Mouse (Mus musculus): ENCODE data around the gene Teddm1a.
A peak's percentile ranks its signal among the peaks of the same experiment; 100 is the strongest.
"Not testable (repeated sequence)": the region's sequence is repeated elsewhere in the genome, so short reads cannot be mapped to it uniquely, and the experiment has no call there.

Gene Teddm1a

DNA sequence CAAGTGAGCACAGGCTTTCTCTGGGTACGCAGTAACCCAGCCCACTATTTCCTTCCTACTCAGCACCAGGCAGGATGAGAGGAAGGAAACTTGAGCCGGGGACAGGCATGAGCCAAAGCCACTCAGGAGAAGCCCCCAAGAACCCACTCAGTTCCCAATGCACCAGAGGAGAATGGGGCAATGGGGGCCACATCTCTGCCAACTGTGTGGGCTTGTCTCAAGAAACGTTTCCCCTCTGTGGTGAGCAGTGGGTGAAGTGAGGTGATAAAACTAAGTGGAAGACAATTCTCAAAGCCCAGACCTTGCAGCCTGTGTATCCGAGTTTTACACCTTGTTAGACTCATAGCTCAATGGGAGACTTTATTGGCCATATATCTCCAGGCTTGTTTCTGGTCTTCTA, at the start of gene Teddm1a:
Gene Teddm1a (plus strand): TSS at position 301 of the 400 bp plus-strand sequence.
- DNase-seq (ENCODE audit: low spot score in 2 of 2), result no peak

DNA sequence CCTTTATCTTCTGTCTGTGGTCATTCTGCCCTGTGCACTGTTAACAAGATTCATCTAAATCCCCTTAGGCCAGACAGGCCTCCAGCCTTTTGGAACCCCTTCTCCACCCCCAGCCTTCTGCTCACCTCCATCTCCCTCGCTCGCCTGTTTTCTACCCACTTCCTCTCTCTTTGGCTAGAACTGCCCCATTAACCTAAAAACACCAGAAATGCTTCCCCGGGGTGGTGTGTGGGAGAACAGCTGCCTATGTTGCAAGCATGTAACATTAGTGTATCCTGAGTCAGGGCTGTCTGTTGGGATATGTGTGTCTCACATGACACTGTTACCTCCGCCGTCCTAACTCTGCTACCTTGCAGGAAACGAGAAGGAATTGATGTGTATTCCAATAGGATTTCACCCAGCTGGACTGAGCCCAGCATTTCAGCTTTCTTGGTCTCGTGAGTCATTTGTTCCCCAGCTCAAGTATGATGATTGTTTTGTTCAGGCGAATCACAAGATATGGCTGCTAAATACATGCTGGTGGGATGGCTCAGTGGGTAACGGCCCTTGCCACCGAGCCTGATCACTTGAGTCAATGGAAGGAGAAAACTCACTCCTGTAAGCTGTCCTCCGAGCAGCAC, 49.3 kb upstream of the Teddm1a start:
- DNase-seq (ENCODE audit: low spot score in 2 of 2), result no peak

DNA sequence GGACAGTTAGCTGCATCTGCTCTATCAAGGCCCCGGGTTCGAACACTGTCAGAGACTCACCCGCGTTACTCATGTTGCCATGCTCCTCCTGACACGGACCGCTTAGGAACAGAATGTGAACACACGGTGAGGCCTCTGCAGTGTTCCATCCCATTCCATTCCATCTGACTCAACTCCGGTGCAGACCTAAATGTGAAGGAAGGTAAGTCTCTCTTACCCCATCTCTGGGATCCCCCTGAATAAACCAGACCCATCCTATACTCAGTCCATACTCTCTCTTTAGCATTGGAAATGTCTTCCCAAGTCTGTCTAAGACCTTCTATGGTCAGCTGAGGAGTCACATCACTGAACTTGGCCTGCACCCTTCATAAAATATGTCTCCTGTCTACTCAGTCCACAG, 47.5 kb upstream of the Teddm1a start, which contains the start of gene Rgsl1:
Gene Rgsl1 (minus strand): TSS at position 101 of the 400 bp plus-strand sequence.
- no peak for DNase-seq (ENCODE audit: low spot score in 2 of 2)

DNA sequence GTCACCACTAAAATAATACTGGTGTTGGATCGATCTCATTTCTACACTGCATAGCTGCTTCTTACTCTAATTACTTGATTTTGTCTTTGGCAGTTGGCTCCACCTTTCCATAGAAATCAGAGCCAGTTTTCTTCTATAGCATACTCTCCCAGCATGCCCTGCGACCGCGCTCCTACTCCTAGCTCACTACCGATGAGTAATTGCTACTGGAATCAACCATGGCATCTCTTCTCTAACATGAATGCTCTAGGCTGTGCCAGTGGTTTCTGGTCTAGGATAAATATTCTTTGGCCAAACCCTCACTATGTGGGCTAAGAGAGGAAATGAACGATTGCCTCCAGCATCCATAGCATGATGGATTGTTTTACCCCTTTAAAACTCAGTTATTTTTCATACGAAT, 45.1 kb upstream of the Teddm1a start:
- no peak for DNase-seq (ENCODE audit: low spot score in 2 of 2)

DNA sequence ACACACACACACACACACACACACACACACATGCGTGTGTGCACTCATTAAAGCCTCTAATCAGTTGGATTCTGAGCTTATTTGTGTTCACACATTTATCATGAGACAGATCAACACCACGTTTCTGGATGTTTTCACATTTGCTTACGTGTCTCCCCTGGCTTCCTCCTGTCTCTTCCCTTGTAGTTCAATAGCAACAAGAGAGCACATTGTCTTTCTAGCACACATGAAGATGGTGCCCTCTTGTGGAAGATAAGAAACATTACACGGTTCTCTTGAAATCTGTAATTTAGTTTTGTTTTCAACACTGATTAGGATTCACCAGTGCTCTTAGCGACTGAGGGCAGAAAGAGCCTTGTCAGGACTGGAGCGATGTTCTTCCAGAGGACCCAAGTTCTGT, 44.7 kb upstream of the Teddm1a start:
- no peak for DNase-seq (ENCODE audit: low spot score in 2 of 2)

DNA sequence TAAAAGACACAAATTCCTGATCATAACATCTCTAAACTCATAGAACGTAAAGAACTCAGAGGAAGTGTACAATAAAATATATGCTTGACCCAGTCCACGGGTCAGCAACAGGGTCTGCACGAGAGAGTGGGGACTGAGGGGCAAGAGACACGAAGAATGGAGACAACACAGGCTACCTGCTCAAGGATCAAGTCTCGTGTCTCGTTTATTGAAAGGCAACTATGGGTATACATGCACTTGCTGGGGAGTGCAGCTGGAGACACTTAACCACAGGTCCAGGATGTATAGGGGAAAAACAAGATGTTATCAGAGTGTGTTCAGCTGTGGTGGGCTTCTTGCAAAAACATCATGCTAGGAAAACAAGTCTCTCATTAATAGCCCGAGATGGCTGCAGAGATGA, 38.8 kb upstream of the Teddm1a start:
- DNase-seq (ENCODE audit: low spot score in 2 of 2), result not testable (repeated sequence)

DNA sequence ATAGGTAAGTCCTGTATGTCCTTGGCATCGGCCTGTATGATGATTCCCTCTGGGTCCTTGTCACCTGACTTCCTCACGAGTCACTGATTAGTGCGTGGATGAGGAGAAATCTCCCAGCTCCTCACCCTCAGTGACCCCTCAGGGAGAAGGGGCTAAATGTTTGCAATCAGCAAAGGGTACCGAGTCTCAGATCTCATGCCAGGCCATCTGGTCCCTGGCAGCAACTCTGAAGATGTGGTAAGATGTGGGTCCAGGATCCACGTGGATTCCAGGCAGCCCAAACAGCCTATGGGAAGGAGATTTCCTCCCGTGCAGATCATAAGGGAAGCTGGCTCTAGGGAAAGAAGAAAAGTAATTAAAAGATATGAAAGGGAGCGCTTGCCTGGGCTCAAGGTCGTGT, 35.6 kb upstream of the Teddm1a start:
- no peak for DNase-seq (ENCODE audit: low spot score in 2 of 2)

DNA sequence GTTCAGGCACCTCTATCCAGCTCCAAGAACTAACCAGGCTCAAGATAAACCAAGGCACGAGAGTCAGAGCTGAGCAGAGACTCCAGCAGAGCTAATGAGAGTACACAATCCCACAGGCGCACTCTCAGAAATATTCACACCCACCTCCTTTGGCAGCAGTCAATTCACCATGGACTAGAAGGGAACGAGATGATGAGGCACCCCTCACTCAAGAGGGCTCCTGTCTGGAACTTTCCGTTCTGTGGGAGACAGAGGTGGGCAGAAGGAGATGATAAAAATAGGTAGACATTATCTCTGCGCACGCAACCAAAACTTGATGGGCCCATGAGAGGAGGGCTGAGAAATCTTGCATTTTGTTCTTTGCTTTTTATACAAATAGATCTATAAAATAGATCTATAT, 17.5 kb upstream of the Teddm1a start, which contains the start of gene Teddm1b:
Gene Teddm1b (plus strand): TSS at position 301 of the 400 bp plus-strand sequence.
- DNase-seq (ENCODE audit: low spot score in 2 of 2), result no peak

DNA sequence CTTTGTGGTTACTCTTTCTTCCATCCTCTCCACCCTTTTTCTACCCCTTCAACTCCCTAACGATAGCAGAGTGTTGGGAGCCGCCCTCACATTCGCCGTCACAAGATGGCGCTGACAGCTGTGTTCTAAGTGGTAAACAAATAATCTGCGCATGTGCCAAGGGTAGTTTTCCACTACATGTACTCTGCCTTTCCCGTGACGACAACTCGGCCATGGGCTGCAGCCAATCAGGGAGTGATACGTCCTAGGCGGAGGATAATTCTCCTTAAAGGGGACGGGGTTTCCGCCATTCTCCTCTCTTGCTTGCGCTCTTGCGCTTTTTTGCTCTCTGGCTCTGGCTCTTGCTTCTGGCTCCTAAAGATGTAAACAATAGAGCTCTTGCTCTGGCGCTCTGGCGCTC, 11.2 kb upstream of the Teddm1a start:
- DNase-seq (ENCODE audit: low spot score in 2 of 2), result not testable (repeated sequence)

DNA sequence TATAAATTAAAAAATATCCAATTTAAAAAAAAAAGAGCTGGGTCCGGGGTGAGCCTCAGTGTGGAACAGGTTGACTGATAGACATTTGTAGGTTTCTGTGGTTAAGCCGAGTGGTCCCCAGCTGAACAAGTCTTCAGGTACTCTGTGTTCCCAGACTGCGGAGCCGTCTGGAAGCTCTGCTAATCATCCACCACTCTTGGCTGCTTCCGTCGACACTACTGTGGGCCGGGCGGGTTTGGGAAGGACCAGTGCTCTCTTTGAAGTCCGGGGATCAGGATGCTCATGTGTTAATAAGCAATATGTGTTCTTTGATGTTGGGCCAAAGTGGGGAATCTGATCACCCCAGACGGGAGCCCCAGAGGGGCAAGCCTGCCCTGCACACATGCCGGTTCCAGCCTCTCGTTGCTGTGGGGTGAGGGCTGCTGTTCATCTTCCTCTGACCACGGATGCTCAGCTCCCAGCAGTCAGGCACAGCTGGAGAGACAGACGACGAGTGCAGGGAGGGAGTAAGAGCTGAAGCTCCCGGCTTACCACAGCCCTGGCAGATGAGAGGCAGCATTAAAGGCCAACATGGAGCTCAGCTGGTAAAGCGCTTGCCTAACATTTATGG, 5.4 kb upstream of the Teddm1a start:
- no peak for DNase-seq (ENCODE audit: low spot score in 2 of 2)

DNA sequence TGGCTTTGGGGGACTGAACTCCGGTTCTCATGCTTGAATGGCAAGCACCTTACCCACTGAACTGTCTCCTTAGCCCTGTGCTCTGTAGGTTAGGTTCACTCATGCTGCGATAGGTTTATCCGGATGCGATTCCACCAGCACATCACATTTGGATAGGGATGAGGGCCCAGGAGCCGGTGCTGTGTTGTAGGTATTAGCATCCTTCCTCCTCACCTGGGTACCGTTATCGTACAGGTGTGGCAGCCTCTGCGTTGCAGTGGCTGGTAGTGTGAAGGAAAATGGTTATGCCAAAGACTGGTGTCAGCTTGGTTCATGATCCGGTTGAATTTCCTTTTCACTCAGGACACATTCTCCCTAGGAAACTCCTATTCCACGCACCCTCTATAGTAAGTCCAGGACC, 1.4 kb upstream of the Teddm1a start:
- DNase-seq (ENCODE audit: low spot score in 2 of 2), result no peak

DNA sequence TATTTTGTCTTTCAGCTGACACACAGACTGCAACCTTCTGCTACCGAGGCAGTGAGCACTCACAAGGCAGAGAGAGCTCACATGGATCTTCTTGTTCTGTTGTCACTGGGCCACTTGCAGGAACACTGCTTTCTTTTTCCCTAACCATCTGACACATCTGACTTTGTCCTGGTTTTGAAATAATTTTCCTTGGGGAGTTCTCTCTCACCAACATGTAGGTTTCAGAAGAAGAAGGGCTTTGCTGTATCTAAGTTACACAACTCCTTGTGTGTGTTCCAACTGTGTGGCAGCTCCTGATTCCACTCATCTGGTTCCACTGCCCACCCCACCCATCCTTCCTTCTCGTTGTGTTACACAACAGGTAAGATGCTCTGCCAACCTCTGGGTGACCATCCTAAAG, 2.2 kb downstream of the Teddm1a start:
- DNase-seq (ENCODE audit: low spot score in 2 of 2), result no peak

DNA sequence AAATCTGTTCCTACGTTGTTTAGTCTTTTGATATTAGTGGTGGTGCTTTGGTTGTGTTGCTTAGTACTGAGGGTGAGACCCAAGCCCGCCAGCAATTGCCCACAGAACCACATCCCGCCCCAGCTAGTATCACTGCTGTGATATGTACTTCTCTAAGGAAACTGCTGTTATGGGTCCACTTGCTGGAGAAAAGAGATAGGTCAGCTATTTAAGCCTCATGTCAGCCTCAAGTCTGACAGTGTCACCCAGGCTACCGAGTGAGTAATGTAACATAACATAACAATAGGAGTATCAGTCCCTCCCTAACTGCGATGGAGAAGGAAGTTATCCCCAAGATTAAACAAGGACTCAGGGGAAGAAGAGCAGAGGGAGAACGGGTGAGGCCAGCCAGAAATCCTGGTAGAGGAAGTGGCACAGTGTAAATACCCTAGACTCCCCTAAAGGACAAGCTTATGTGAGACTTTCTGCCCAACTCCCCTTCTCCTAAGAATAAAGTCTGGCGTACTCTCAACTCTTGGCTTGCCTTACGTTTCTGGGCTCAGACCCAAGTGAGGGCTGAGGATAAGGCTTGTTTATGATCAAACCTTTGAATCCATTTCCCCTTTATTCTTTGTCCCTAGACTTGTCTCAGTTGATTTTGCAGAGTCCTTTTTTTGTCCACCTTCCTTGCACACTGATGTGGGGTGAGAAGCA, 2.8 kb downstream of the Teddm1a start:
- no peak for DNase-seq (ENCODE audit: low spot score in 2 of 2)

DNA sequence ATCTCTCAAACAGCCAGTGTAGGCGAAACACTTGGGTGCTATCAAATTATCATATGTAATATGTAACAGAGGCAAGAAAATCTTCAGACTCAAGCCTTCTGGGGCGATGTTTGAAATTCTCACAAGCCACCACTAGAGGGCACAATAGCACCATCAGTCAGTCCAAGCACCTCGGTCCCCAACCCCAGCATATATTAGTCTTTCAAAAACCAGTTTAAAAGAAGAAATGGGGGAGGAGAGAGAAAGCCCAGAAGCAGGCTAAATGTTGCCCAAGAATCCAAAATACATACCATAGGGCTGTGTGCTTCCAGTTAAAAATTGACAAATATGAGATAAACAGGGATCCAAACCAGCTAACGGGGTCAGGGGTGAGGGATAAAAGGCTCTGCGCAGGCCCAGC, 3.4 kb downstream of the Teddm1a start:
- peak; percentile 57 to 74 for DNase-seq (ENCODE audit: low spot score in 2 of 2)

DNA sequence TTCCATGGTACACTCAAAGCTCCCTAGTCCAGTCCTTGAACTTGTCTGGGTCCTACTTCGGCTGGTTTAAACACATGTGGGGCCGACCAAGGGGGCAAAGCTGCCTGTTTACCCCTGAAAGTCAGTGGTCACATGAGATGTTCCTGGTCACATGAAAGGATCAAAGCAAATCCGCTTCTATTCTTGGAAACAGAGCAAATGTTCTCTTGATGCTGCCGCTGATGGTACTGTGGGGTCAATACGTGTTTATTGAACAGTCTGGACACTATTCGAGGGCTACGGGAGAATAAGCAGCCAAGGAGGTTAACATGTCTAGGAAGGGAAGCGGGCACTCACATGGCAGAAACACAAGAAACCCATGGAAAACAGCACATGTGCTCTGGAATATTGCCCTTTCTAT, 5.7 kb downstream of the Teddm1a start:
- no peak for DNase-seq (ENCODE audit: low spot score in 2 of 2)

DNA sequence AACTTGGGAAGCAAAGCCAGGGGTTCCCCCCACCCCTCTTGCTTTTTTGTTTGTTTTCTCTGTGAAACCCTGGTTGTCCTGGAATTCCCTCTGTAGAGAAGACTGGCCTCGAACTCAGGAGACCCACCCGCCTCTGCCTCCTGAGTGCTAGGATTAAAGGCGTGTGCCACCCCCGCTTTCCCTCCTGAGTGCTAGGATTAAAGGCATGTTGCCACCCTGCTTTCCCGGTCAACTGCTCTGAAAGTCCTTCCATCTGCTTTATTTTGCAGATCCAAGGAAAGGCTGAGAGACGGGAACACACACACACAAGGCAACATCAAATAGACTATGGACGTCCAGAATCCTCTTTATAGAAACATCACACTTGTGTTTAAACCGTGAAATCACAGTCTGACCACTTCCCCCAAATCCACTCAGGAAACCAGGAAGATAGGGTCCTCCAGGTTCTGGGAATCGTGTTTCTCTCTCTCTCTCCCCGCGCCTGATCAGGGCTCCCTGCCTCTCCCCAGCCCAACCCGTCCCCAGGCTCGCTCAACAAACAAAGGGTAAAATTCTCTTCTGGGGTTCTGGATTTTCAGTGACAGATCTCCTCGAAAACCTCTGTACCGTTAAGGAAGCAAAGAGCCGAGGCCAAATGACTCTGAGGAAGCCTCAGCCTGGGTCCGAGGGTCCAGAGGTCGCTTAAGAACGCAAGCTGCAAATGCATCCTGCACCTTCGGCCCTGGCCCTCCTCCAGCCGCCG, 7.6 kb downstream of the Teddm1a start:
- DNase-seq (ENCODE audit: low spot score in 2 of 2), result no peak

DNA sequence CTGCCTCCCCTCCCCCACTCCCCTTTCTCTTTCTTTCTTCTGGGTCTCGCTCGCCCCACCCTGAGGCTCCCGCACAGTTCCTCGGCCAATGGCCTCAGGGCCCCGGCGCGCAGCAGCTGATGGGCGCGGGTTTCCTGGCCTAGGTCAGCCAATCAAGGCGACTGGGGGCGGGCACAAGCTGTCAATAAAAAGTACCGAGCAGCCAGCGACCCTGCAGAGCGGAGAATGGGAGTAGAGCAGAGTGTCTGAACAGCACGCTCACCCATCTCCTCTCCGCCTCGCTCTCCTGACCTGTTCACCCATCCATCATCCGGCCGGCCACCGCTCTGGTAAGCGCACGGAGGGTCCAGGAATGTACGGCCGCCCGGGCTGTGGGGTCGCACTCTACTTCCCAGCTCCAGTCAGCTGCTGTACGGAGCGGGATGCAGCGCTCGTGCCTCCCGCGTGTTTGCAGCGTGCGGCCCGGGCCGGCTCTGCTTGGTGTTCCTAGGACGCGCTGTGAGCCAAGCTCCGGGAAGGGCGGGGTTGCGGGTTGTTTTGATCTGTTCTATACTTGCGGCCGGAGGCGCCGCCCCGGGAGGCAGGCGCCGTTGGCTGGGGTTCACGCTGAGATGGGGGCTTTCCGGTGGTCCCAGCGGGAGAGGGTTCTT, 8.3 kb downstream of the Teddm1a start, which contains the start of the genes Glul and Teddm2:
Gene Glul (plus strand): TSS at position 214 of the 650 bp plus-strand sequence.
Gene Teddm2 (minus strand): TSS at position 498 of the 650 bp plus-strand sequence.
- DNase-seq (ENCODE audit: low spot score in 2 of 2), result peak; percentile 97

DNA sequence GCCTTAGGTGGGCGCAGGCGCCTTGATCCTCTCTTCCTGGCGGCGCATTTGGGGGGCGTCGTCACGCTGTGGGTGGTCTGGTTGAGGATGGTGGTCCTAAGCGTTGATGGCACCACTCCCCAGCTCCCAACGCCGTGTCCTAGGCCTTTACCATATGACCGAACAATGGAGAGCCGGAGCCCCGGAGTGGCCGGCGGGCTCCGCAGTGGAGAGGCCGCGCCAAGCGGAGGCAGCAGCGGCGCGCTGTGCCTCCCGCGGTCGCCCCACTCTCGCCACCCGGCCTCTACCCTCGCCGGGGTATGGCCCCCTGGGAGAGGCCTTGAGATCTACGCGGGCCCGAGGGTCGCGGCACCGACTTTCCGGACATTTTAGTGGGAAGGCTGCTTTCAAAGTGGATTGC, 8.8 kb downstream of the Teddm1a start:
- no peak for DNase-seq (ENCODE audit: low spot score in 2 of 2)

DNA sequence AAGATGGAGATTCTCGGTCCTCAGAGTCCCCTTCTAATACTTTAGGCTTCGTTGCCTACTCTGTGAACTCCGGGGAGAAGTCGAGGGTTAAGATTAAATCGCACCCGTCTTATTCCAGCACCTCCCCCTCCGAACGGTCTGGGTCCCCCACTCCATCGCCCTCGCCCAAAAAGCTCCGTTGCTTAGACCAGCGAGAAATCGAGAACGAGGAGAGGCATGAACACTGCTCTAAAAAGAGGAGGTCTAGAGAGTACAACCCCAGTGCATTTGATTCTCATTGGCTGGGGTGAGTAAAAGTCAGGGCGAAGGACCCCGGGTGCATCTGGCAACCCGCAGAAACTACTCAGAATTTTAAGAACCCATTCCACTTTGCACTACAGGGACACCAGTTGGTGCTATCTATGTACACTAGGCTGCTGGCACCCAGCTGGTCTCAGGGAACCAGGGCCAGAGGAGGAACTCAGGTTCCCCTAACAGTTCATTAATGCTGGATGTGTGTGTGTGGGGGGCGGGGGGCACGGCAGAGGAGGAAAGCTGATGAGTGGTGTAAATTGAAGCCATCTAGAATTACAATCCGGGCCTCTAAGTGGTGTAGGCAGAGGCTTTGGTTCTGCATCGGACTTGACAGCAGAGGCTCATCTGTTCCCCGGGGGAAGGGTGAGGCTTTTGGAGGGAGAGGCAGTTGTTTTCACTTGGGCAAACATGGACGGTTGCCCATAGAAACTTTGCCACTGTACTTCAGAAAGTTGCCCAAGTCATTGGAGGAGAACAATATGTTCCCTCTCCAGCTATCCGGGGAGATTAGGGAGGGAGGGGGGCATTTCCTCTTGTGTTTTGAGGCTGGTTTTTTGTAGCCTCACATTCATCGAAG, 9.6 kb downstream of the Teddm1a start:
- DNase-seq (ENCODE audit: low spot score in 2 of 2), result peak; percentile 65 to 68

DNA sequence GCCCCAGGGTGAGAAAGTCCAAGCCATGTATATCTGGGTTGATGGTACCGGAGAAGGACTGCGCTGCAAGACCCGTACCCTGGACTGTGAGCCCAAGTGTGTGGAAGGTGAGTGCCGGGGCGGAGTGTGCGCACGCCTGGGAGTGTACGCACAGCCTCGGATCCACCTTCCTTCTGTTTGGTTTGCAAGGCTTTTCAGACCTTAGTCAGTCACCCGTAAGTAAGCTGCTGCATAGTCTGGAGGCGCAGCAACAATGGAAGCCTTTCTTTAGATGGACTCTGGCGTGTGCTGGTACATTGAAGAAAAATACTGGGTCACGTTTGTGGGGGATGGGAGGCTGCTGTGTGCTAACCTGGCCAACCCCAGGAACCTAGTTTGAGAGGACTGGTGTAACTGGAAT, 11.5 kb downstream of the Teddm1a start:
- no peak for DNase-seq (ENCODE audit: low spot score in 2 of 2)

DNA sequence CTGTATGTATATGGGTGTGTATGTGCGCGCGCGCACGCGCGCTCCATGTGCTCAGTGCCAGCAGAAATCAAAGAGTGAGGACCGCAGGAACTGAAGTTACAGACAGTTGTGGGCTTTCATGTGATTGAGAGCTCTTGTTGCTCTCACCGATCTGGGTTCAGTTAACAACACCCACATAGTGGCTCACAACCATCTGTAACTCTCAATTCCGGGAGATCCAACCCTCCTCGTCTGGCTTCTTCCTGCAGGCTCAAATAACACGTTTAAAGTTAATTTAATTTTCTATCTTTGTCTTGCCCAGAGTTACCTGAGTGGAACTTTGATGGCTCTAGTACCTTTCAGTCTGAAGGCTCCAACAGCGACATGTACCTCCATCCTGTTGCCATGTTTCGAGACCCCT, 12.7 kb downstream of the Teddm1a start:
- no peak for DNase-seq (ENCODE audit: low spot score in 2 of 2)
